Mouse (Mus musculus) MEL (cell line): Measurements from ENCODE around the gene Anks1.

Source experiments
- GABPA ChIP-seq: IDR thresholded peaks from 2 replicates; pipeline ENCODE4 v1.6.1; 2012; ENCODE audit warnings: low read depth, mild to moderate bottlenecking, inconsistent platforms, low read length, improper control_type of control experiment, moderate library complexity
- JUND ChIP-seq: IDR thresholded peaks from 2 replicates; pipeline ENCODE4 v1.6.1; 2011; ENCODE audit warnings: low read depth, mild to moderate bottlenecking, improper control_type of control experiment, low read length
- POLR2AphosphoS2 ChIP-seq: IDR thresholded peaks from 2 replicates; pipeline ENCODE4 v1.6.1; 2011; ENCODE audit warnings: low read length, improper control_type of control experiment
- UBTF ChIP-seq: IDR thresholded peaks from 2 replicates; pipeline ENCODE4 v1.6.1; 2012; ENCODE audit warnings: low read depth, mild to moderate bottlenecking, inconsistent platforms, low read length, improper control_type of control experiment, moderate library complexity, borderline replicate concordance; ENCODE audit not compliant: insufficient read depth
- USF2 ChIP-seq, 2 experiments: IDR thresholded peaks; 2 replicates each; pipeline ENCODE4 v1.6.1; 2011 to 2012; ENCODE audit warnings: improper control_type of control experiment in 2 of 2, low read length in 2 of 2, borderline replicate concordance in 1 of 2, inconsistent platforms in 1 of 2, low read depth in 1 of 2, mild to moderate bottlenecking in 1 of 2; ENCODE audit not compliant: insufficient read depth in 1 of 2
- ZMIZ1 ChIP-seq: IDR thresholded peaks from 2 replicates; pipeline ENCODE4 v1.6.1; 2012; ENCODE audit warnings: low read depth, mild to moderate bottlenecking, inconsistent platforms, low read length, improper control_type of control experiment, moderate library complexity
- ZNF384 ChIP-seq: IDR thresholded peaks from 2 replicates; pipeline ENCODE4 v1.6.1; 2012; ENCODE audit warnings: low read depth, mild to moderate bottlenecking, inconsistent platforms, low read length, improper control_type of control experiment

- TF ChIP-seq UBTF = no peak
- TF ChIP-seq JUND = no peak
- no peak for TF ChIP-seq POLR2AphosphoS2
- TF ChIP-seq ZMIZ1 = no peak
- no peak for TF ChIP-seq USF2 (IDR thresholded peaks at IDR 0.05; ENCODE audit: borderline replicate concordance in 1 of 2, insufficient read depth in 1 of 2, low read depth in 1 of 2, low read length in 2 of 2)
- TF ChIP-seq GABPA = no peak
- TF ChIP-seq ZNF384 = no peak
Measured at GRCm38 (mm10) chr17:28006611-28007010, 97.5 kb downstream of the Anks1 start.
